Mouse (Mus musculus): ENCODE results near the gene Yipf1.
"Not testable (repeated sequence)": the region's sequence is repeated elsewhere in the genome, so short reads cannot be mapped to it uniquely, and the experiment has no call there.

The Yipf1 gene

DNA sequence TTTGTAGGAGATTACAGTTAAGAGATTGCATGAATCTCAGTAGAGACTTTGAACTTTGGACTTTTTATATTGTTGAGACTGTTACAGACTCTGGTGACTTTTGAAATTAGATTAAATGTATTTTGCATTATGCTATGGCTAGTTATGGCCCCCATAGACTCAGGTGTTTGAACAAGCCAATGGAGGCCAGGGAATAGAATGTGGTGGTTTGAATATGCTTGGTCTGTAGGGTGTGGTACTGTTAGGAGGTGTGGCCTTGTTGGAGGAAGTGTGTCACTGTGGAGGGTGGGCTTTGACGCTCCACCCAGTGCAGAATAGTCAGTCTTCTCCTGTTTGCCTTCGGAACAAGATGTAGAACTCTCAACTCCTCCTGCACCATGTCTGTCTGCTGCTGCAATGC, 8.9 kb downstream of the Yipf1 start:
- in situ Hi-C loops (cut with MboI, MseI): no loop called here

DNA sequence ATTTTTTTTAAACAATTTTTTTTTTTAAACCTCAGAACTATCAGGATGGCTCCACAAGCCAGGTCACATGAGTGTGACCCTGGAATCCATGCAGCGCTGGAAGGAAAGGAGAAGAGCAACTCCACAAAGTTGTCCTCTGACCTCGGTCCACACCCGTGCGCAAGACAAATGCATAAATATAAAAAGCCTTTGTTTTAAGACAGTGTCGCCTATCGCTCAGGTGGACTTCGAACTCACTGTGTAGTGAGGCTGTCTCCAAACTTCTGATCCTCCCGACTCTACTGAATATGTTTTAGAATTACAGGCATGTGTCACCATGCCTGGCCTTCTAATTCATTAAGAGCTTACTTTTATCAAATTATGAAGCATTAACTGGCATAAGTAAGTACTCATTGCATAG, 14.4 kb downstream of the Yipf1 start:
- in situ Hi-C loops (cut with MboI, MseI): no loop called here

DNA sequence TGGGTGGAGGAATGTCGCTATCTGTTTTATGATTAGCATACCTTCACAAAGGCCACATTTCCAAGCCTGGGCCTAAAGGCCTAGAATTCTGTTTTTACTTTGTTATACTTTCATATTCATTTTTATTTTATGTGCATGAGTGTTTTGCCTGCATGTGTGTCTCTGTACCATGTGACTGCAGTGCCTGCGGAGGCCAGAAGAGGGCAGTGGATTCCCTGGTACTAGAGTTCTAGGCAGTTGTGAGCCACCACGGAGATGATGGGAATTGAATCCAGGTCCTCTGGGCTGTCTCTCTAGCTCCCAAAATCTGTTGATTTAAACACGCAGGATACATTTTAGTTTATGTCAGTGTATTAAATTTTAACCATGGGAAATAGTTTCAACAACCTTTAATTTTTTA, 19.4 kb downstream of the Yipf1 start:
- in situ Hi-C loops (cut with MboI, MseI): no loop called here

DNA sequence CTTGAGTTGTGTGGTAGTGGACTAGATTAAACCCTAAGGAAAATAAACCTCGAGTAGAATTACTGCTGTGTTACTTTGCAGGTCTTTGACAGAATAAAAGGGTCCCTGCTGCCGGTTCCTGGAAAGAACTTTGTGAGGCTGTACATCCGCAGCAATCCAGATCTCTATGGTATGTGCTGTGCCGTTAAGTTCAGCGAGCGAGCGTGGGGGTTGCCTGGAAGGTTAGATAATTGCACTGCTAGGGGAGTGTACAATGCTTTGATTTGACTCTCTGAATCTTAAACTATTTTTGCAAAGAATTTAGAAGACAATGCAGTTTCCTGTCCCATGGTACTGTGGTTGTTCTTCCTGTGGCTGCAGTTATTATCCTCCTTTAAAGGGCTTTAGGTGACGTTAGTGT, 22.2 kb downstream of the Yipf1 start:
- in situ Hi-C loops (cut with MboI, MseI): no loop called here

DNA sequence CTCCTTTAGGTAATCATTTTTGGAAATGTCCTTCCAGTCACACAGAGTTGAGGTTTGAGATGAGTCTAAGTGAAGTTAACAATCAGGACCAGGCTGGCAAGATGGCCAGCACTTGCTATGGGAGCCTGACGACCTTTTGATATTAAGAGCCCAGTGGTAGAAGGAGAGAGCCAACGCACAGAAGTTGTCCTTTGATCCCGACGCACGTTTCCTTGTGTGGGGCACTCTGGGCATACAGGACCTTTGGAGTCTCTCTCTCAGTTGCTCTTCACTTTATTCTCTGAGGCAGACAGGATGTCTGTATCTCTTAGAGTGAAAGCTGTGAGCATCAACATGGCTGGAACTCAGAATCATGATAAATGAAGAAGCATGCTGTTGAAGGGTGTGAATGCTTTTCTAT, 23.3 kb downstream of the Yipf1 start:
- in situ Hi-C loops (cut with MboI, MseI): no loop called here

DNA sequence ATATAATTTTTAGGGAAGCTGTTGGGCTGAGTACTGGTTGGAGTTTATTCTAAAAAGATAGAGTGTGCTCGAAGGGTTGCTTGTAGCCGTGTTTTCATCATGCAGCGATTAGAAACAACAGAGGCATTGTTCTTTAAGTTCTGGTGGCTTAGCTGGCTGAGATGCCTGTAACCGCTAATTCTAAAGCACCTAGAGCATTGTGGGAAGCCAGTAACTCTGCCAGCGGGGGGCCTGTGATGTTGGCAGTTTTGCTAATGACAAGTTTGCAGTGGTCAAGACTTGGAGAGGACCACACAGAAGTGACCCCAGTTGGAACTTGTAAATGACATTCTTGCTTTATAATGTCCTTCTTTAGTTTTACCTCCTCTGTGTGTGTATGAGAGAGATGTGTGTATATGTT, 27.2 kb downstream of the Yipf1 start:
- in situ Hi-C loops (cut with MboI, MseI): no loop called here

DNA sequence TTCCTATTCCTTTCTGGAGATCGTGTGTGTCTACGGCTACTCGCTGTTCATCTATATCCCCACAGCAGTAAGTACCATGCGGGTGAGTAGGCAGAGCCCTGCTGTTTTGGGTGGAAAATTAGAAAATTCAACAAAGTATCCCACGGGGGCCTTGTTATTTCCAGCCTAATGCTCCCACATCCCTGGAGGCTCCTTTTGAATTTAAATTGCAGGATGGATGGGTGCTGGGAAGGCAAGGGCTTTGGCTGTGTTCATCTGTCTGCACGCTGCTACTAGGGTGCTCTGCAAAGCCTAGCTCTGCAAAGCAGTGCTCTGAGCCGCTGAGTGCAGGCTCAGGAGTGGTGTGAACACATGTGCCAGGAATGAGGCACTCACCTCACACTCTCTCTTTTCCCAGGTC, 30.4 kb downstream of the Yipf1 start:
- in situ Hi-C loops (cut with MboI, MseI): no loop called here

DNA sequence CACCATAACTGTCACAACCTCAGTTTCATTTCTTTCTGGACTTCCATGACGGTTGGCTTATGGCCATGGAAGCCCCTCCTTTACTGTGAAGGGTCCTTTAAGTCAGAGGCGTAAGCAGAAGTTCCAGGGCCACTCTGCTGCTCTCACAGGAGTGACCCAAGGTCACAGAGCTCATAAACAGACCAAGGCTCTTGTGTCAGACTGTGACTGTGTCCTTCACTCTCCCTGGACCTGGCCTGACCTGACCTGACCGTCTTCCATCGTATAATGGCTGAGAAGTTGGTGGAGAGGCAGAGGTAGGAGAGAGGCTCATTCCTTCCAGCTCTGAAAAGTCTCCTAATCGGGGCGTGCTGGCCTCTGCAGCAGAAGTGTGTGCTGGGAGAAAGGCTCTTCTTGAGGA, 33.1 kb downstream of the Yipf1 start:
- in situ Hi-C loops (cut with MboI, MseI): no loop called here

DNA sequence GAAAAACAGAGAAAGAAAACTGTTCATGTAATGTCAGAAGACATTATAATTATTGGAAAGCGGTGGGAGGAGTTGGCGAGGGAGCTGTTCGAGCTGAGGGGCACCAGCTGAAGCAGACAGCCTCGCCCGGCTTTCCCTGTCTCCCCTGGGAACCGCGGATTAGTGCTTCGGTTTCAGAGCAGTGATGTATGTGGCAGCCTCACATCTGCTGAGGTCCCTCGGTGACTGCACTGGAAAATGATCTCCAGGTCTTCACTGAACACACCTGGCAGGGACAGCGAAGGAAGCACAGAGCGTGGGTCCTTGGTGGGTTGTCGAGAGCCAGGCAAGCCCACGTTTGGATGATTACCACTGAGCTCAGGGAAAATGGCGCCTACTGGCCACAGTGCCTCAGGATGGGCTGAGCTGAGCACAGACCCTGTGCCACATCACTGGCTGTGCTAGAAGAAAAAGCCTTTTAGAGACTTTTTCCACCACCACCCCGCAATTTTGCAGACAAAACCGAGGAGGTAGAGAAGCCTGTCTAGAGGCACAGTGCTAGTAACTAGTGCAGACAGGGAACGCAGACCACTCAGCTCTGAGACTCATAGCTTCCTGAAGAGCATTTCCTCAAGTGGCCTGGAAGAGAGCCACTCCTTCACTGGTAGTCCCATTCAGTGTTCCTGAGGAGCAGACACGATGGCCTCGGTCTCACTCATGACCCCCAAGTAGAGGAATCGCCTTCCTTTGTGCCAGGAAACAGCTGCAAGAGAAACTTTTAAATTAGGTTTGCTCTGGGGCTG, 34.6 kb downstream of the Yipf1 start:
- in situ Hi-C loops (cut with MboI, MseI): no loop called here

DNA sequence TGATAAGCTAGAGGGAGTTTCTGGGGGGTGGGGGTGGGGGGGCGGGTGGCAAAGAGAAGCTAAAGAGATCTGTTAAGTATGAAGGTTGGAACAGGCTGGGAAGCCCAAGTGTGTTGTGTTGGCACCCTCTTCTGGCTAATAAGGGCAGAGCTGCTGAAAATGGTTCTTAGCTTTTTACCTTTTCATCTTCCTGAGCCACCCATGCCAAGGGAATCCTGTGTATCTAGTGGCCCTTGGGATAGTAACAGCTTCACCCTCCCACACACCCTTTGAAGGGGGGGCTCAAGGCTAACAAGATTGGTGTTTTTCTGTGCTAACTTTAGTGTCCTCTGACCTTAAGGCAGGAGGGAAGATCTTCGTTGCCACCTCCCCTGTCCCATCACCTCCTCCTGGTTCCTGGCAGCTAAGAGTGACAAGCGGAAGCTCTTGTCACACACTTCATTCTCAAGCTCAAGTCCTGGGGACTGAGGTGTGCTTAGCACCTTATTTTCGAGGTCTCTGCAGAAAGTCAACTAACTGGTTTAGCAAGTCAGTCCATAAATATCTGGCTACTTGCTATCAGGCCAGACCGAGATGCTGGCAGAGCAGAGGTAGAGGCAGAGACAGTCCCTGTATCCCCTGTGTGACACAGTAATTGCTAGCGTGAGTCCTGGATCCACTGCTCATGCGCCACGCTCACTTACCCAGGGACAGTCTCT, 35.3 kb downstream of the Yipf1 start:
- in situ Hi-C loops (cut with MboI, MseI): loop anchor here in 1 of 2 experiments (5.0 kb wide), 1 partner anchor 107 kb away; no protein-coding TSS in a partner anchor

DNA sequence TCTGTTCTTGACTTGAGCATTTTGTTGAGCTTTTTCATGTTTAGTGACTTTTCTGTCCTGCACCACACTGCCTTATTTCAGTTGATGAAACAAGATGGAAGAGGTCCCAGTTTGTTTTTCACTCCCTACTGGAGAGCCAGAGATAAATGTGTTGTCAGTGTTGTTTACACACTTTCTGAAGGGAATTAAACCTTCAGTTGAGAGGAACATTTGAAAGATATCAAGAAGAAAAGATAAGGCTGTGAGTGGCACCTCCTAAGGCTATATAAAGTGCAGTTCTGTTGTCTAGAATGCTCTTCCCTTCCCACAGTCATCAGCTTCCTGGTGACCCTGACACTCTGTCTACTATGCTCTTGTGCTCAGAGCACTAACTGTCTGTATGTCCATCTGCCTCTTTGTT, 37.2 kb downstream of the Yipf1 start:
- in situ Hi-C loops (cut with MboI, MseI): loop anchor here in 1 of 2 experiments (5.0 kb wide), 1 partner anchor 109 kb away; no protein-coding TSS in a partner anchor

DNA sequence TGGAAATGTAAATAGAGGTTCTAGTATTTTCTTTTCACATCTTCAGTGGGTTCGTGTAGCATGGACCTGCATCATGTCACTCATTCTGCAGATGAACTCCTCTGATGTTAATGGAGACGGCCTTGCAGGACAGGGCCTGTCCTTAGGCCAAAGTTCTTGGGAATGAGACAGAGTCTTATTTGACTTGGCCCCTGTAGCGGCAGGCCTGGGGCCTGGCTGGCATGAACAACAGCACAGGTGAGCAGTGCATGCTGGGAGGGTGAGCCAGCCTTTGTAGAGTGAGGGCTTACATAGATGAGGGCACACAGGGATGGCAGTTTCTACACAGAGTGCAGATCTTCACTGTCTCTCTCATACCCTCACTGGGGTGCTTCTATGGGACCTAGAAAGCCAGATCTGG, 39.4 kb downstream of the Yipf1 start:
- in situ Hi-C loops (cut with MboI, MseI): loop anchor here in 1 of 2 experiments (5.0 kb wide), 1 partner anchor 111 kb away; no protein-coding TSS in a partner anchor

DNA sequence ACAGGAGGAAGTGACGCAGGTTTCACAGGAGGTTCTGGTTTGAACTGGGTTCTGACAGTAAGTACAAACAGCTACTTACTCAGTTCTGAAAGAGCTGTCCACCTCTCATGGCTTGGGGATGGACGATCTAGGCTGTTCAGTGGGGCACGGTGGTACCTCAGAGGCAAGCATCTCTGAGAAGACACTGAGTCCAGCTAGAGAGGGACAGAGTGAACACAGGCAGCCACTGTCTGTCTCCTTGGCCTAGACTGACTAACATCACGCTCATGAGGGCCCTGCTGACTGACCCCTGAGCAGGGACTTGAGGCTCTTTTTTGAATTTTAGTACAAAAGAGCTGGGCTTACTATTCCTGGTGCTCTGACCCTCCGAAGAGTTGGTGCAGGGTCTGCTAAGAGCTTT, 40.0 kb downstream of the Yipf1 start:
- in situ Hi-C loops (cut with MboI, MseI): loop anchor here in 1 of 2 experiments (5.0 kb wide), 1 partner anchor 112 kb away; no protein-coding TSS in a partner anchor

DNA sequence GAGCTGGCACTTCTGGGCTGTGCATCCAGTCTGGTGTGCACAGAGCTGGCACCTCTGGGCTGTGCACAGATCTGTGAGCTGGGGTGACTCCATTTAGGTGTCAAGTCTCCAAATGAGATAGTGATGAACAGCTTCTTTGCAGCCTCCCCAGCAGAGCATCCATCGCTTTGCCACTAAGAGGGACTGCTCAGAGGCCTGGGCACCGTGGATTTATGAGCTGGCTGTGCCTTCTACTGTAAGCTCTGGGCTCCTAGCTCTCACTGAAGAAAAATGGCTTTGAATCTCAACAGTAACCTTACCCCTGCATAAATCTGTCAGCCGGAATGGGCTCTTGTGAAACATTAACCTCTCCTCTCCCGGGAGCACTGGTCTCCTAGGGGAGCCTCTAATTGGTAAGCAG, 40.4 kb downstream of the Yipf1 start:
- in situ Hi-C loops (cut with MboI, MseI): loop anchor here in 1 of 2 experiments (5.0 kb wide), 1 partner anchor 112 kb away; no protein-coding TSS in a partner anchor

DNA sequence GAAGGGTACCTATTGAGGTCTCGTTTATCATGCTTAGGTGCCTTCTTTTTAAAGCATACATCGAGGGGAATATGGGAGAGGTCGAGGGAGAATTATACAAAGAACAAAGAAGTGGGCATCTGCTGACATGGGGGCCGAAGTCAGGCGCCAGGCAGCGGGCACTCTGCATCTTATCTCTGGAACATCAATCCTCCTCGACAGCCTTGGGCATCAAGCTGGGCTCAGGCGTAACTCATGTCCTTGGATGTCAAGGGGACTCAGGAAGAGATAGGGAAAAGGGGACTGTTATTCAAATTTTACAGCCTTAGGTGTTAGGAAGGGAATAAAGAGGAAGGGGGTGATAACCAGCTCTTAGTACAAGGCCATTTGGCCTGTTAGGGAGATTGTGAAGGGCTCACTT, 43.0 kb downstream of the Yipf1 start:
- in situ Hi-C loops (cut with MboI, MseI): not testable (repeated sequence)

DNA sequence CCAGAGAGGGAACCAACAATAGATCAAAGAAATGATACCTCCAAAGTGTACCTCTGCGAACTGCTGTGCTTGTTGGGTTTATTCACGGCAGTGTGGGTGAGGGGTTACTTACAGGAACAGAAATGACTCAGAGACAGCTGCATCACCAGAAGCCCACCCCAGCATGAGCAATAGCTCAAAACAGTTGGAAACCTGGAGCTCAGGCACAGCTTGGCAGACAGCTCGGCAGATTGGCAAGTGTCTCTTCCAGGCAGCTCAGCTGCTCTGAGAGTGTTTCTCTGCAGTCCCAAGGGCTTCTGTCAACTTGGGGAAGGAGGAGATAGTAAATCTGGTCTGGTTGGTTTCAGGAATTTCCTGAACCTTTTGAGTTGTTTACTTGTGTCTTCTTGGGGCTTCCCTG, 44.3 kb downstream of the Yipf1 start:
- in situ Hi-C loops (cut with MboI, MseI): no loop called here

DNA sequence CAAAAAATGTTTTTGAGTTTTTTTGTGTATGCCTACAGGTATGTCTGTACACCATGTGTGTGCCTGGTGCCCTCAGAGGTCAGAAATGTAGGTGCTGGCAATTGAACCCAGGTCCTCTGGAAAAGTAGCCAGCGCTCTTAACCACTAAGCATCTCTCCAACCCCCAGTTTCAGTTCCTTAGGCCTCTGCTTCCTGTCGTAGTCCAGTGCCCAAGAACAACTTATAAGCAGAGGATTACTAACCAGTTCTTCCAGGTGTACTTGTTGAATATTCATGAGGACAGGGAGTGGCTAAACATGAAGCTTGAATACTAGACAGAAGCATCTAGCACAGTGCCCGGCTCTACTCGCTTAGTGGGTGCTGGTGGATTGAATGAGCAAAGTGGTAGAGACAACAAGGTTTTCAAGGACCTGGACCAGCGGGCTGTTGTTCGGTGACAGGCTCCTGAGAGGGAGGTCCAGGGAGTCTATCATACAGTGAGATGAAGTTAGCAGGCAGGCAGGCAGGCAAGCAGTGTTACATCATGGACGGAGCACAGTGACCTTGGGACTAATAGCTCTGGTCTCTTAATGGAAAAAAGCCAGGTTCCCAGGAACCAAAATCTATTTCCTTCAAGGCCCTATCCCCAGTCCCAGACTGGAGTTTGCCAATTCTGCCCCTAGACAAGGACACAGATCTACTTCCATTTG, 46.4 kb downstream of the Yipf1 start:
- in situ Hi-C loops (cut with MboI, MseI): no loop called here

DNA sequence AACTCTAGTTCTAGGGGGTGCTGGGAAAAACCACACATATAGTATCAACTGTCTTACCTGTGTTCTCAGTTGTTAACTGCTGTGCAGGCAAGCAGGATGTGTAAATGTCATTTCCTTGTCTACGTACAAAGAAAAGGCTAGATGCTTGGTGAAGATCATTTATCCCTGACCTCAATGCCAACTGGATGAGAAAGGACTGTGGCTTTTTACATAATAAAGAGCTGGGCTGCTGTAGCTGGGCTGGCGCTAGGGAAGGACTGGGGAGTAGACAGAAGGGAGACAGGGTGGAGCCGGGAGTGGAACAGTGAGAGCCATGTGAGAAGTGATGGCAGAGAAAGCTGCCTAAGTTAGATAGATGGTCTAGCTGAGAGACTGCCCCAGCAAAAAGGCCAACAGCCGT, 48.6 kb downstream of the Yipf1 start:
- in situ Hi-C loops (cut with MboI, MseI): no loop called here

DNA sequence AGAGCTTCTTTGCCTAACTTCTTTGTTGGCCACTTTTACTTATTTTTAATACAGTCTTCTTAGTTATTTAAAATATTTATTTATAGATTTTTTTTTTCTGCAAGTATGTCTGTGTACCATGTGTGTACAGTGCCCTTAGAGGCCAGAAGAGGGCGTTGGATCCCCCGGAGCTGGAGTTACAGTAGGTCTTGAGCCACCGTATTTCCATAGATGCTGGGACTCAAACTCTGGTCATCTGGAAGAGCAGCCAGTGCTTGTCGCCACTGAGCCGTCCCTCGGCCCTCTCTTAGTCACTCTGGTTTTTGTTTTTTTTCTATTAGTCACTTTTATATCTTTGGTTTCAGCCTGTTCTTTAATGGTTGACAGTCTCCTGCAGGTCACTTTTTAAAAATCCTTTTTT, 49.4 kb downstream of the Yipf1 start:
- in situ Hi-C loops (cut with MboI, MseI): no loop called here

DNA sequence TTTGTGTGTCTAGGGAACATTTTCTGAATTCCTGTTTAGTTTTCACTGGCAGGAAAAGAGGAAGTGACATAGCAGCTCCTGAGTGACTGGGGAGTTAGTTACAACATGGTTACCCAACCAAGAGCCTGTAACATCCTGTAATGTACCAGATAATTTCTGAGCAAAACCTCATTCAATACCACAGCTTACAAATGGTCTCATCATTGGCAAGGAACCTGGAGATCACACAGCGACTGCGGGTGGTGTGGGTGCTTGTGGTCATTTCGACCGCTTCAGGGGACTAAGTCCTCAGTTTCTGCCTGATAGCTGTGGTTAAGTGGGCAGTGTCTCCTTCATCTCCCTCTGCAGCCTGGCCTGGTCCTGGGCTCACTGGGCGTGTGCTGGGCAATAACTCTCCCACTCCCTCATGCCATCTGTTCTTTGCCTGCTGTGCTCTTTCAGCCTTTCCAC, 50.1 kb downstream of the Yipf1 start:
- in situ Hi-C loops (cut with MboI, MseI): no loop called here

DNA sequence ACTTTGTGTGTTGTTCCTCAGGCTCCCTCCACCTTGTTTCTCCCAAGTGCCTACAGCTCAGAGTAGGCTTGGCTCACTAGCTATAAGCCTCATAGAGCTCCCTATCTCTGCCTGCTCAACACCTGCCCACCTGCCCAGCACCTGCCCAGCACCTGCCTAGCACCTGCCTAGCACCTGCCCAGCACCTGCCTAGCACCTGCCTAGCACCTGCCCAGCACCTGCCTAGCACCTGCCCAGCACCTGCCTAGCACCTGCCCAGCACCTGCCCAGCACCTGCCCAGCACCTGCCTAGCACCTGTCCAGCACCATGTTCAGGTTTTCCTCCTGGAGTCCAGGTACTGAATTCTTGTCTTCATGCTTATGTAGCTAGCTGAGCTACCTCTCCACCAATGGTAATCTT, 52.2 kb downstream of the Yipf1 start:
- in situ Hi-C loops (cut with MboI, MseI): not testable (repeated sequence)

Measured in T-helper 17 cell (primary cell).